Comparison of ENCODE assay signal across 8 mouse cellular contexts in the genomic region with DNA sequence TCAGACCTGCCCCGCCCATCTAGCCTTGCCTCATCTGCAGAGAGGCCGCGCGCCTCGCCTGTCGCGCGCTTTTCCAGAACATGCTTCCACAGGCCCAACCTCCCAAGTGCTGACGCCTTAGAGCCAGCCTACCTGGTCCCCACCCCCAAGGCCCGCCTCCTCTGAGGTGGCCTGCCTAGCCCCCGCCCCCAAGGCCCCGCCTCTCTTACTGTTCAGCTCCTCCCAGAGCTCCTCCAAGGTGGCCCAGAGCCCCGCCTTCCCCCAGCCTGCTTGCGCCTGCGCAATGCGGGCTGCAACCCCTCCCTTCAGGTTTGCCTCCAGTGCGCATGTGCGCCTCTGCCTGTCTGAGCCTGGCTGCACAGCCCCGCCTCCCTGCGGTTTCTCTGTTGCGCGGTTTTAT. TPM values are rescaled to one million over a fixed set of nuclear protein-coding genes. Genes with fewer than 3 reads are reported as not detected.
DNase-seq lines count a peak whose midpoint lies in the region; ATAC-seq lines count a peak whose summit lies in the region.

No protein-coding gene starts in this region.

- H3K4me3 ChIP-seq in embryonic facial prominence, embryonic 12.5 days = peak overlapping the region; percentile 47
- H3K4me3 ChIP-seq in intestine, embryonic 16.5 days (ENCODE audit: low read length) = peak overlapping the region; percentile 51
- peak overlapping the region; percentile 95 for H3K4me3 ChIP-seq in megakaryocyte, embryonic 14.5 days (replicated peaks)

- peak overlapping the region; percentile 55 for H3K4me2 ChIP-seq in embryonic facial prominence, embryonic 12.5 days (replicated peaks)
- peak overlapping the region; percentile 65 for H3K4me2 ChIP-seq in intestine, embryonic 16.5 days (ENCODE audit: low read depth, low read length)

- H3K4me1 ChIP-seq in embryonic facial prominence, embryonic 12.5 days = no peaks in the 10 kb centered on the region
- H3K4me1 ChIP-seq in intestine, embryonic 16.5 days (ENCODE audit: control insufficient read depth, insufficient read depth, low read length) = no peaks in the 10 kb centered on the region
- peaks cover 5% of the 10 kb centered on the region for H3K4me1 ChIP-seq in megakaryocyte, embryonic 14.5 days

- DNase-seq in adrenal gland, postnatal 25 days = peak; percentile 95
- DNase-seq in left cerebral cortex, postnatal 10 days (ENCODE audit: extremely low spot score in 1 of 2, low spot score in 2 of 2) = peak; percentile 91 to 97
- DNase-seq in retina, postnatal 7 days (ENCODE audit: low read depth, low spot score) = peak; percentile 85
- DNase-seq in thymus, postnatal 4 days = peak; percentile 88

- peak; percentile 93 for ATAC-seq in embryonic facial prominence, embryonic 12.5 days (ENCODE audit: insufficient number of reproducible peaks, insufficient read depth, low FRiP score, low TSS enrichment)
- ATAC-seq in granulocyte monocyte progenitor cell, adult 5-6 weeks (replicated peaks; ENCODE audit: poor library complexity, severe bottlenecking) = peak; percentile 91
- peak; percentile 94 for ATAC-seq in intestine, embryonic 16.5 days

- peaks cover 22% of the 10 kb centered on the region for H3K9me3 ChIP-seq in embryonic facial prominence, embryonic 12.5 days
- peaks cover 20% of the 10 kb centered on the region for H3K9me3 ChIP-seq in intestine, embryonic 16.5 days (ENCODE audit: control insufficient read depth, low read length)
- H3K9me3 ChIP-seq in megakaryocyte, embryonic 14.5 days = peaks cover 22% of the 10 kb centered on the region

- H3K27ac ChIP-seq in embryonic facial prominence, embryonic 12.5 days = no peak overlapping the region
- H3K27ac ChIP-seq in intestine, embryonic 16.5 days (ENCODE audit: low read length) = no peak overlapping the region

- H3K36me3 ChIP-seq in embryonic facial prominence, embryonic 12.5 days = no peaks in the 10 kb centered on the region
- no peaks in the 10 kb centered on the region for H3K36me3 ChIP-seq in intestine, embryonic 16.5 days (ENCODE audit: control insufficient read depth, insufficient read depth, low read length)
- no peaks in the 10 kb centered on the region for H3K36me3 ChIP-seq in megakaryocyte, embryonic 14.5 days (replicated peaks; ENCODE audit: low read length)

- H3K27me3 ChIP-seq in embryonic facial prominence, embryonic 12.5 days = no peaks in the 10 kb centered on the region
- H3K27me3 ChIP-seq in intestine, embryonic 16.5 days (replicated peaks; ENCODE audit: control insufficient read depth, insufficient read depth, low read length) = no peaks in the 10 kb centered on the region
- no peaks in the 10 kb centered on the region for H3K27me3 ChIP-seq in megakaryocyte, embryonic 14.5 days (replicated peaks)

- H3K9ac ChIP-seq in embryonic facial prominence, embryonic 12.5 days = no peak overlapping the region
- H3K9ac ChIP-seq in intestine, embryonic 16.5 days (ENCODE audit: low read depth, low read length) = no peak overlapping the region

- intact Hi-C loops in left cerebral cortex, postnatal 10 days (cut with DNase I) = loop anchor here (5.0 to 10.0 kb wide), 4 partner anchors 156 to 1234 kb away; partner anchors contain the start of gene Ppp1r9a

- 52% methylated on average over 22 of the region's 22 CpGs for WGBS in embryonic facial prominence, embryonic 12.5 days
- WGBS in intestine, embryonic 16.5 days = 42% methylated on average over 21 of the region's 22 CpGs

RNA-seq across cellular contexts. Expression of gene Peg10, which starts 2.0 kb away (rescaled TPM):
- 386 and 540 TPM in 2 replicates for total RNA-seq in adrenal gland, postnatal 25 days (2021)
- 11.5 and 12.9 TPM in 2 replicates for polyA plus RNA-seq in embryonic facial prominence, embryonic 12.5 days (2016; fragmentation: Nextera tagmentation; extraction: Ambion mirVana)
- not detected in 2 replicates for total RNA-seq in granulocyte monocyte progenitor cell, adult 5-6 weeks (2014; fragmentation: Nextera tagmentation)
- 0.04 and 0.15 TPM in 2 replicates for total RNA-seq in granulocyte monocyte progenitor cell, adult 5-6 weeks (2017)
- polyA plus RNA-seq in intestine, embryonic 16.5 days (2015; fragmentation: Nextera tagmentation; extraction: Ambion mirVana) = 1.6 and 1.7 TPM in 2 replicates
- total RNA-seq in left cerebral cortex, postnatal 10 days (2021) = 10 to 100 TPM; 10.7 to 11.6 TPM
- polyA plus RNA-seq in megakaryocyte, embryonic 14.5 days (2012; ENCODE audit: insufficient read depth, low replicate concordance) = 1.6 and 11.0 TPM in 2 replicates

RNA-seq across cellular contexts. Expression of gene Sgce, which starts 2.1 kb away (rescaled TPM):
- 59.7 and 65.7 TPM in 2 replicates for total RNA-seq in adrenal gland, postnatal 25 days (2021)
- polyA plus RNA-seq in embryonic facial prominence, embryonic 12.5 days (2016; fragmentation: Nextera tagmentation; extraction: Ambion mirVana) = 58.0 and 61.8 TPM in 2 replicates
- not detected in 2 replicates for total RNA-seq in granulocyte monocyte progenitor cell, adult 5-6 weeks (2014; fragmentation: Nextera tagmentation)
- total RNA-seq in granulocyte monocyte progenitor cell, adult 5-6 weeks (2017) = 1.0 and 2.3 TPM in 2 replicates
- polyA plus RNA-seq in intestine, embryonic 16.5 days (2015; fragmentation: Nextera tagmentation; extraction: Ambion mirVana) = 38.8 and 40.6 TPM in 2 replicates
- 10 to 100 TPM; 30.0 to 30.1 TPM for total RNA-seq in left cerebral cortex, postnatal 10 days (2021)
- polyA plus RNA-seq in megakaryocyte, embryonic 14.5 days (2012; ENCODE audit: insufficient read depth, low replicate concordance) = 4.5 and 5.3 TPM in 2 replicates

Comparison
In these comparisons a context has a peak if more than half of its experiments do, and no peak if none do; other contexts are left out.
1. RNA of gene Peg10, which starts 2.0 kb away (total RNA-seq): 386 to 540 TPM in adrenal gland, postnatal 25 days; 10.7 to 11.6 TPM in left cerebral cortex, postnatal 10 days and 0.04 to 0.15 TPM in granulocyte monocyte progenitor cell, adult 5-6 weeks; every median in the first group is over 10 times any median in the second.
2. RNA of gene Sgce, which starts 2.1 kb away (total RNA-seq): 59.7 to 65.7 TPM in adrenal gland, postnatal 25 days and 30.0 to 30.1 TPM in left cerebral cortex, postnatal 10 days; 1.0 to 2.3 TPM in granulocyte monocyte progenitor cell, adult 5-6 weeks; every median in the first group is over 4 times any median in the second.
3. Peak in every context shown above with its lines, with median percentiles within 50 percentile points of each other: DNase-seq, ATAC-seq and H3K4me3 ChIP-seq.